Mouse (Mus musculus): ENCODE results near the gene Slbp.

The Slbp gene

GRCm38 (mm10) chr5:33681044-33681443 is 28.7 kb upstream of the Slbp start:
- no peak for DNase-seq

GRCm38 (mm10) chr5:33678244-33678643 is 25.9 kb upstream of the Slbp start:
- no peak for DNase-seq

- DNase-seq = peak; percentile 31
Measured at GRCm38 (mm10) chr5:33675964-33676363, 23.6 kb upstream of the Slbp start.

GRCm38 (mm10) chr5:33674439-33674838 is 22.1 kb upstream of the Slbp start:
- no peak for DNase-seq

- no peak for DNase-seq
Measured at GRCm38 (mm10) chr5:33671659-33672058, 19.3 kb upstream of the Slbp start.

GRCm38 (mm10) chr5:33668223-33668622 is 15.8 kb upstream of the Slbp start:
- peak; percentile 54 for DNase-seq

GRCm38 (mm10) chr5:33658664-33659050 is 6.3 kb upstream of the Slbp start:
- no peak for DNase-seq

GRCm38 (mm10) chr5:33657787-33658663 is 5.7 kb upstream of the Slbp start, which contains the start of the genes Tacc3 and Tmem129:
Tacc3 (plus strand) TSS chr5:33658128.
Tmem129 (minus strand) TSS chr5:33658416.
- peak; percentile 95 for DNase-seq

GRCm38 (mm10) chr5:33657251-33657786 is 4.9 kb upstream of the Slbp start:
- DNase-seq = no peak

- no peak for DNase-seq
Measured at GRCm38 (mm10) chr5:33656739-33657138, 4.4 kb upstream of the Slbp start.

GRCm38 (mm10) chr5:33655251-33655840 is 3.0 kb upstream of the Slbp start:
- DNase-seq = no peak

GRCm38 (mm10) chr5:33654424-33654823 is 2.0 kb upstream of the Slbp start:
- DNase-seq = no peak

- DNase-seq = no peak
Measured at GRCm38 (mm10) chr5:33652783-33653173, 404 bp upstream of the Slbp start.

- DNase-seq = no peak
Measured at GRCm38 (mm10) chr5:33651541-33651920, 843 bp downstream of the Slbp start.

- no peak for DNase-seq
Measured at GRCm38 (mm10) chr5:33651017-33651416, 1.4 kb downstream of the Slbp start.

- peak; percentile 55 for DNase-seq
Measured at GRCm38 (mm10) chr5:33640652-33641051, 11.7 kb downstream of the Slbp start.

- no peak for DNase-seq
Measured at GRCm38 (mm10) chr5:33638826-33639225, 13.5 kb downstream of the Slbp start.

- DNase-seq = no peak
Measured at GRCm38 (mm10) chr5:33637606-33638350, 14.6 kb downstream of the Slbp start.

GRCm38 (mm10) chr5:33635361-33635760 is 17.0 kb downstream of the Slbp start:
- no peak for DNase-seq

- no peak for DNase-seq
Measured at GRCm38 (mm10) chr5:33632526-33632925, 19.8 kb downstream of the Slbp start.

GRCm38 (mm10) chr5:33630615-33631014 is 21.8 kb downstream of the Slbp start:
- no peak for DNase-seq

GRCm38 (mm10) chr5:33630061-33630460 is 22.3 kb downstream of the Slbp start:
- peak; percentile 59 for DNase-seq

- peak; percentile 100 for DNase-seq
Measured at GRCm38 (mm10) chr5:33629301-33629987, 22.9 kb downstream of the Slbp start, which contains the start of the genes Fam53a and Gm9903. Fam53a (minus strand) TSS chr5:33629635. Gm9903 (plus strand) TSS chr5:33629925.
